Mouse (Mus musculus): ENCODE measurements at regions not wholly inside any gene's neighbourhood (a gene's known extent, or its start where the extent isn't known, plus 50 kb on each side); places are given as distances from the start of the nearest gene placed in this dataset.
A peak's percentile ranks its signal among the peaks of the same experiment; 100 is the strongest.

DNA sequence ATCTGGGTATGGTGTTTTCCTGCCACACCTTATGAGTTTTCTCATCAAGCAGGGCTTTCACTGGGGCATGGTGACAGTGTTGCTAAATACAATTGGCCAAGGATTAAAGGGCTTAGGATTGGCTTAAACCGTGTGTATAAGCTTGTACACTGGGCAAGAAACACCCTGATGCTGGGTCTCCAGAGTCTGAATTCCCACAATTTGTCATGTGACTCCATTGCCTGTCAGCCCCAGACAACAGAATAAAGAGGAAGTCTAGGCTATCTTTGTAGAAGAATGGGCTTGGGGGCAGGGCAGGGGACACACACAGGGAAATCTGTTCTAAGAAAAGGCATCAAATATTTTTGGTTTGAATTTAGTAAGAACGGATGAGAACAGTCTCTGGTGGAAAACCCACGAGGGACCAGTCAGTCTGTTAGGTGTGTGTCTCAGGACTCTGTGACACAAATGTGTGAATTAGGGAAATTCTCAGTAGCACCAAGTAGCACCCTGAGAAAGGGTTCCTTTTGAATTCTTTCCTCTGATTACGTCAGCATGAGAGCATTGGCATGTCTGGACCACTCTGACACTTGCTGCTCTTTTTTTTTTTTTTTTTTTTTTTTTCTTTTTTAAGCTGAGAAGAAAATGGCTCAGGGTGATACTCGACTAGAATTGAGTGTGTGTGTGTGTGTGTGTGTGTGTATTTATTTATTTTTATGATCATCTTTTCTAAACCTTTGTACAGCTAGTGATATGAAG lies 235.5 kb upstream of the Tbl1xr1 start:
- Histone ChIP-seq H3K9me3 (replicated peaks; ENCODE audit: insufficient read depth, low read length) (no peaks in the 10 kb centered on the region), H3K27me3 (ENCODE audit: control insufficient read depth in 1 of 2, insufficient read depth in 2 of 2, low read length in 2 of 2) (no peaks in the 10 kb centered on the region), H3K27ac (ENCODE audit: control insufficient read depth, low read depth, low read length) (peak overlapping the region; percentile 48; the same call in 1 of the 2 replicates), H3K4me3 (ENCODE audit: control insufficient read depth in 1 of 2, insufficient read depth in 1 of 2, low read depth in 2 of 2, low read length in 2 of 2) (peak overlapping the region in 1 of 2 experiments; percentile 23; a peak in 2 of 4 replicates), H3K9ac (ENCODE audit: control insufficient read depth, low read depth, low read length, poor library complexity, severe bottlenecking) (peak overlapping the region; percentile 29; the same call in 1 of the 2 replicates), H3K79me2 (ENCODE audit: control insufficient read depth, insufficient read depth, low read length, poor library complexity) (no peaks in the 10 kb centered on the region), H3K36me3 (ENCODE audit: control insufficient read depth in 1 of 2, insufficient read depth in 2 of 2, low read length in 2 of 2) (peaks cover 0 to 18% of the 10 kb centered on the region in 2 experiments; a peak in 2 of 4 replicates), H3K4me1 (ENCODE audit: control insufficient read depth in 1 of 2, insufficient read depth in 2 of 2, low read length in 2 of 2) (peaks cover 15 to 19% of the 10 kb centered on the region in 2 experiments)
- peak; percentile 79 for DNase-seq (ENCODE audit: low read depth, low spot score)
- TF ChIP-seq MAZ (IDR thresholded peaks at IDR 0.05; ENCODE audit: low read depth, low read length) (no peak), RCOR1 (IDR thresholded peaks at IDR 0.05; ENCODE audit: low read depth, low read length) (peak; percentile 77), MXI1 (IDR thresholded peaks at IDR 0.05; ENCODE audit: low read depth, low read length) (peak; percentile 51; the same call in 1 of the 2 replicates), USF2 (IDR thresholded peaks at IDR 0.05; ENCODE audit: borderline replicate concordance in 1 of 2, insufficient read depth in 1 of 2, low read depth in 1 of 2, low read length in 2 of 2) (peak in 1 of 2 experiments; percentile 62; a peak in 1 of 4 replicates), E2F4 (IDR thresholded peaks at IDR 0.05; ENCODE audit: borderline replicate concordance, low read depth, low read length) (no peak), TAL1 (IDR thresholded peaks at IDR 0.05; ENCODE audit: low read length) (no peak), POLR2AphosphoS2 (IDR thresholded peaks at IDR 0.05; ENCODE audit: low read length) (no peak), MYB (IDR thresholded peaks at IDR 0.05; ENCODE audit: low read depth, low read length) (no peak), ELF1 (IDR thresholded peaks at IDR 0.05; ENCODE audit: low read depth, low read length) (no peak), RAD21 (IDR thresholded peaks at IDR 0.05; ENCODE audit: low read depth, low read length) (no peak), TBP (IDR thresholded peaks at IDR 0.05; ENCODE audit: low read depth, low read length) (0 out of 2 replicates have a peak, but pooled peaks have one; percentile 40), ZMIZ1 (IDR thresholded peaks at IDR 0.05; ENCODE audit: low read depth, low read length) (no peak), ETS1 (IDR thresholded peaks at IDR 0.05; ENCODE audit: low read depth, low read length) (peak; percentile 77), JUND (IDR thresholded peaks at IDR 0.05; ENCODE audit: low read depth, low read length) (no peak), NRF1 (IDR thresholded peaks at IDR 0.05; ENCODE audit: insufficient read depth, low read depth, low read length, poor library complexity, severe bottlenecking) (no peak), NELFE (IDR thresholded peaks at IDR 0.05; ENCODE audit: low read depth, low read length) (no peak), ZC3H11A (IDR thresholded peaks at IDR 0.05; ENCODE audit: low read depth, low read length) (no peak), BHLHE40 (IDR thresholded peaks at IDR 0.05; ENCODE audit: borderline replicate concordance, low read depth, low read length) (peak; percentile 86; the same call in 1 of the 2 replicates), UBTF (IDR thresholded peaks at IDR 0.05; ENCODE audit: borderline replicate concordance, insufficient read depth, low read depth, low read length) (no peak), CHD2 (IDR thresholded peaks at IDR 0.05; ENCODE audit: low read length) (peak; percentile 72), CTCF (IDR thresholded peaks at IDR 0.05 in 2 of 3, conservative IDR thresholded peaks at IDR 0.05 in 1 of 3; ENCODE audit: control insufficient read depth in 1 of 3, insufficient read depth in 1 of 3, low read depth in 2 of 3, low read length in 3 of 3, poor library complexity in 1 of 3, severe bottlenecking in 1 of 3) (no peak), MYC (IDR thresholded peaks at IDR 0.05; ENCODE audit: low read depth, low read length) (peak; percentile 51; the same call in 1 of the 2 replicates), TCF12 (IDR thresholded peaks at IDR 0.05; ENCODE audit: low read depth, low read length) (peak; percentile 88), MAX (IDR thresholded peaks at IDR 0.05; ENCODE audit: low read length) (peak; percentile 64; the same call in 1 of the 2 replicates), POLR2AphosphoS5 (IDR thresholded peaks at IDR 0.05; ENCODE audit: borderline replicate concordance, low read depth, low read length) (no peak), KAT2A (conservative IDR thresholded peaks at IDR 0.05; ENCODE audit: low read depth, low read length) (0 out of 2 replicates have a peak, but pooled peaks have one; percentile 13), GABPA (IDR thresholded peaks at IDR 0.05; ENCODE audit: low read depth, low read length) (no peak), USF1 (IDR thresholded peaks at IDR 0.05; ENCODE audit: low read depth, low read length) (peak; percentile 93), ZNF384 (IDR thresholded peaks at IDR 0.05; ENCODE audit: low read depth, low read length) (peak; percentile 85), ZKSCAN1 (IDR thresholded peaks at IDR 0.05; ENCODE audit: low read depth, low read length) (no peak), MAFK (IDR thresholded peaks at IDR 0.05; ENCODE audit: borderline replicate concordance, low read depth, low read length) (no peak), SMC3 (IDR thresholded peaks at IDR 0.05; ENCODE audit: low read depth, low read length) (peak; percentile 13; the same call in 1 of the 2 replicates), EP300 (IDR thresholded peaks at IDR 0.05; ENCODE audit: low read depth in 1 of 2, low read length in 2 of 2) (peak; percentile 82 to 84), CHD1 (IDR thresholded peaks at IDR 0.05; ENCODE audit: low read depth, low read length) (no peak), MEF2A (IDR thresholded peaks at IDR 0.05; ENCODE audit: extremely low read depth, insufficient replicate concordance, low read depth, low read length, poor library complexity, severe bottlenecking) (no peak)

Measured in MEL (cell line).